Mouse (Mus musculus) bone marrow, adult 2 months (tissue): ENCODE results near the gene Bik.

Experiments
- CTCF ChIP-seq: fragments of 200-500 bp; IDR thresholded peaks from 2 replicates; pipeline ENCODE4 v1.5.1; 2011; ENCODE audit warnings: low read length, control low read depth; ENCODE audit not compliant: control insufficient read depth, insufficient read depth
- POLR2A ChIP-seq: fragments of 200-500 bp; IDR thresholded peaks from 2 replicates; pipeline ENCODE4 v1.6.1; 2011; ENCODE audit warnings: low read depth, mild to moderate bottlenecking, control low read depth, low read length, borderline replicate concordance; ENCODE audit not compliant: control insufficient read depth

DNA sequence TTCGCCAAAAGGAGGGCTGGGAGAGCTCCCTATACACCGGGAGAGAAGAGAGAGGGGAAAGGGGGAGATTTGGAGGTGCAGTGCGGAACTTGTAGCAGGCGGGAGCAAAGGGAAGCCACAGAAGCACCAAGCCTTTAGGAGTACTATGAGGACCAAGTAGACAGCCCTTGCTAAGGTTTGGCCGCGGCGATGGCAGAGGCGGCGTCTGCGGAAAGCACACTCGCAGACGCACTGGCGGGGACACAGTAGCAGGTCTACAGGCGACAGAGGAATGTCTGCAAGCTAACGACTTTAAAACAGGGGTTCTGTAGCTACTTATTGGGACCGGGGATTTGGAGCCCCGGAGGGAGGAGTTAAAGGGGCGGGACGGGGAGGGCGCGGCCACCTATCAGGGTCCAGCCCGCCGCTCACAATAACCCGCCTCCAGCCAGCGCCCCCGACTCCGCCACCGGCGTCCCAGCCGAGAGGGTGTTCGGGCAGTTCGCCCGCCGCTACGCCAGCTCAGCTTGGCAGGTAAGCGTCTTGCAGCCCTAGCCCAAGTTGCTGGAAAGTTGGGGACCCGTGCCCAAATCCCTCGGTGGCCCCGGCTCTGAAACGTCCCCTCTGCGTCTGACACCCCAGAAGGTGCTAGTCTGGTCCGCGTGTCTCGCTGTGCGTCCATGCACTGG, at the start of gene Bik:
- TF ChIP-seq POLR2A (no peak; the same call in 1 of the 2 replicates), CTCF (no peak)
